Mouse (Mus musculus): ENCODE results near the gene Olfr1420.

- TF ChIP-seq POLR2A (IDR thresholded peaks at IDR 0.05; ENCODE audit: low read depth, low read length) (no peak), CTCF (IDR thresholded peaks at IDR 0.05; ENCODE audit: extremely low read depth, insufficient read depth, insufficient read length, insufficient replicate concordance) (no peak)
Measured at GRCm38 (mm10) chr19:11860966-11861365, 25.4 kb upstream of the Olfr1420 start, which contains the start of gene Olfr1418.
